Mouse (Mus musculus) spleen, postnatal 14 days (tissue): Measurements from ENCODE around the gene Dpep2nb.
A peak's percentile ranks its signal among the peaks of the same experiment; 100 is the strongest.
"Not testable (repeated sequence)": the region's sequence is repeated elsewhere in the genome, so short reads cannot be mapped to it uniquely, and the experiment has no call there.

Experiments used
- DNase-seq, 2 experiments: peaks; one replicate each; pipeline ENCODE4 v3.0.0; 2021 to 2022; ENCODE audit warnings: low spot score in 2 of 2

The Dpep2nb gene

GRCm38 (mm10) chr8:106005875-106006274 is at the start of gene Dpep2nb:
Gene Dpep2nb (minus strand): TSS chr8:106005975.
- no peak for DNase-seq

GRCm38 (mm10) chr8:106055038-106055437 is 49.3 kb upstream of the Dpep2nb start:
- no peak for DNase-seq

DNA sequence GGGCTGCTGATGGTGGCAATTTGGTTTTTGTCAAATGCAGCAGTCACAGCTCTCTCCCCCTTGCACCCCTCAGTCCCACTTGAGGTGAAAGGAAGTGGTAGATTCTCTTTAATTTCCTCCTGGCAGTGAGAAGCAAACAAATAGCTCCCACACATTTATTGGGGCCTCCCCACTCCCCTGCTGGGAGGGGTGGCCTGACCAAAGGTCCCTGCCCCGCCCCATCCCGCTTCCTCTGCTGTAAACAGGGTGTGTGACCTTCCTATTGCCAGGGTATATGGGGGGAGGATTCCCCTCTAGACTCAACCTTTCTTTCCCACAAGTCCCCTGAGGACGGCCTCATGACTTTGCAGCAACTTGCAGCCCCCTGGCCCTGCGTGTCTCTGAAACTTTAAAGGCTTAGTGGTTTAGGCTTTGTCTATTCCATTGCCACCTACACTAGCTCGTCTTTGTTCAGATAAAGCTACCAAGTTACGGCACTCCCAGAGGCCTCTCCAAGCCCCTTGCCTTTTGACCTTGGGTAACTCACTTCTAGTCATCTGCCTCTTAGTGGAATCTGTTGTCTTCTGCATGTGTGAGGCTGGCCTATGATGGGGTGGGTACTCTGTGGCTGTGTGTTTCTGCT is 48.5 kb upstream of the Dpep2nb start:
- peak; percentile 61 to 72 for DNase-seq

DNA sequence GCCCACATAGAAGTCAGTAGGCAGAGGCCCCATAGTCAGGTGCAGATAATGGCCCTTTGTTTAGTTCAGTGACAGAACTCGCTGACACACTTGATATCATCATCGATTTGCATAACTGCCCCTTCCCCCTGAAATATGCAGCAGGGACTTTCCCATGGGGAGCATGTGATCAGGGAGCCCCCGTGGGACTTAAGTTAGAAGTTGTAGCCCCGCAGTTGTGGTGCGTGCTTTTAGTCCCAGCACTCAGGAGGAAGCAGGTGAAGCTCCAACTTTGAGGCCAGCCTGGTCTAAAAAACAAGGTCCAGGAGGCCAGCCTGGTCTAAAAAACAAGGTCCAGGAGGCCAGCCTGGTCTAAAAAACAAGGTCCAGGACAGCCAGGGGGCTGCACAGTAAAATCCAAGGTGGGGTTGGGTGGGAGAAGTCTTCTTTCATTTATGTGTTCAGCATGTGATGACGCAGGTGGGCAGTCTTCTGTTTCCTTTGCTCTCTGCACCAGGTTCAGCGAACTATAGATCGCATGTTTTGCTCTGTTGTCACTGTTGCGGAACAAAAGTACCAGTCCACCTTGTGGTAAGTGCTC is 46.8 kb upstream of the Dpep2nb start:
- DNase-seq = peak; percentile 34 to 59

DNA sequence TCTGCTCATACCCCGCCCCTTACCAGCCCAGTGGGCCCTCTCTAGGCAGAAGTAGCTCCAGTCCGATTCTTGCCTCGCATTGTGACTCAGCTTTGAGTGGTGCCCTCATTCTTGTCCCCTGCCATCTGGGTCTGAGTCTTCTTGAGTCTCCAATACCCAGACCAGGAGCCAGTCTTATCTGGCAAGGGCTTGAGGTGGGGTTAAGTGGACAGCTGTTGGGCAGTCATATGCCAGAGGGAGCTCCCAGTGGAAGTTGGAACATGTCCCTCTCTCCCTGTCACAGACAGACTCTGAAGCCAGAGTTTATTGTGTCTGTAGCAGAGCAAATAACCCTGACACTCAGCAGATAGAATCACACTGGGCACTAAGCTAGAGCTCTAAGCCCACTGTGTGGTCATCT is 45.3 kb upstream of the Dpep2nb start:
- DNase-seq = no peak

- no peak for DNase-seq
Measured at GRCm38 (mm10) chr8:106049840-106050239, 44.1 kb upstream of the Dpep2nb start.

GRCm38 (mm10) chr8:106047854-106048630 is 42.3 kb upstream of the Dpep2nb start:
- no peak for DNase-seq

DNA sequence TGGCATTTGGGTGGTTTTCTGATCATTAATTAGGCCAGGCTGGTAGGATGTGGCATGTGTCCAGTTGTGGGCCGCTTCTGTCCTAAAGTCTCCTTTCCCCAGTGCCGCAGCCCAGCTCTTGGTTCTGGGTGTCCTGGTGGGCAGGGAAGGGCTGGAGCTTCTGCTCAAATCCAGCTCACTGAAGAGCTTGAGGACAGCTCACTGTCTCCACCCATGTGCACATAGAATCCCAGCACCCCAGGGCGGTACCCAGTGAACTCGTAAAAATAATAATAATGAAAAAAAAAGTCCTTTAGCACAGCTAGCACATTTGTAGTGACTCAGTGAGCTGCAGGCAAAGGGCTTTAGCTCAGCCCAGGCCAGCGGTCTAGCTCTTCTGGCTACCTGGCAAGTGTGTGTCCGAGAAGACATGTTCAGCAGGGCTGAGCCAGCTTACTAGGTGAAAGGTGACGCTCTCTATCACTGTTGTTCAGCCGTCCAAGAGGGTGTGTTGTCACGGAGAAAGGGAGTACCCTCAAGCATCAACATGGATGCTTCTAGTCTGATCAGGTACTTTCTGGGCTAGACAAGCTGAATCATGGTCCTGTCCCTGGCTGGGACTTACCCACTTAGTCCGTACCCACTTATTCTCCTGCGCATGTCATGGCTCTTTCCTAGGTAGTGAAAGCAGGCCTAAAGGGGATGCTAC is 41.2 kb upstream of the Dpep2nb start:
- DNase-seq = no peak

DNA sequence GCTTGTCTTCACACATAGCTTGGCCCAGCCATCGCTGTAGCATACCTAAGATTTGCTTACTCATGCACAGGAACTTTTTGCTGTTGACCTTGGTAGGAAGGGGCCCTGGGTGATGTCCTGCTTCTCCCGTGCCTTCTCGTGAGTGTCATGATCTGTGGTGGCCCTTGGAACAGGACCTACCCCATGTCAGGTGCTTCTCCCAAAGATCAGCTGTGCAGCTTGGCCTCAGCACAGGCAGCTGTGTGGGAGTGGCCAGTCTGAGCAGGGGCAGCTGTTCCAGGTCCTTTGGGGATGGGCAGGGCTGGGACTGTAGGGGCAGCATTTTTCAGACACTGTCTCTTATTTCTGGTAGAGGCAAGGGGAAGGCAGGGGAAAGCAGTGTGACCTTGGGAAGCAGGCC is 38.4 kb upstream of the Dpep2nb start:
- DNase-seq = no peak

DNA sequence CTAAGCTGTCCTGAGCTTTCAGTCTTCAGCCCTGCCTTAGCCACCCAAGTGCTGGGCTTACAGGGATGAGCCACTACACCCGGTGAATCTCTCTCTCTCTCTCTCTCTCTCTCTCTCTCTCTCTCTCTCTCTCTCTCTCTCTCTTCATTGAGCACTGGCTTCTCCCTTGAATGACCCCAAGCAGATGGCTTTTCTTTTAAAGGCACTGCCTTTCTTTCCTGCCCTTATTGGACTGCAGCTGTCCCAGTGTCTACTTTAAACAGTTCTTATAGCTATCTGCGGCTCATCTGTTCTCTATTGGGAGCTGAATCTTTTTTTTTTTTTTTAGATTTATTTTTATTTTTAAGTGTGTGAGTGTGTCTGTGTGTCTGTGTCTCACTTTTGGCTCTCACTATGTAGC is 37.3 kb upstream of the Dpep2nb start:
- no peak for DNase-seq

- DNase-seq = no peak
Measured at GRCm38 (mm10) chr8:106040218-106040617, 34.4 kb upstream of the Dpep2nb start.

DNA sequence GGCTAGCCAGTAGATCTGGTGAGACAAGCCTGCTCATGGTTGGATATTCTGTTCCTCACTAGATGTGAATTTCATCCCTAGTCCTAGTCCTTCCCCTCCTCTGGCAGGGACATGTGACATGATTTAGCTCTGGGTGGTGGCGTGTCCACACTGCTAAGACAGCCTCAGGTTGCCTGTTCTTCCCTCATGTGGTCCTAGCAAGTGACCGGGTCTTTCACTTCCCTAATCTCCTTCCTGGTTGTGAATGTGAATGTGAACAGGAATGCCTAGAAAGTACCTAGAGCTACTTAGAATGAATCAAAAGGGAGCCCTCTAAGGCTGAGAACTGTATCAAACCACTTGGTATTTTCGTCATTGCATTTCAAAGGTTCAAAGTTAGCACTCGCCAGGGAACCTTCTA is 33.8 kb upstream of the Dpep2nb start:
- no peak for DNase-seq

DNA sequence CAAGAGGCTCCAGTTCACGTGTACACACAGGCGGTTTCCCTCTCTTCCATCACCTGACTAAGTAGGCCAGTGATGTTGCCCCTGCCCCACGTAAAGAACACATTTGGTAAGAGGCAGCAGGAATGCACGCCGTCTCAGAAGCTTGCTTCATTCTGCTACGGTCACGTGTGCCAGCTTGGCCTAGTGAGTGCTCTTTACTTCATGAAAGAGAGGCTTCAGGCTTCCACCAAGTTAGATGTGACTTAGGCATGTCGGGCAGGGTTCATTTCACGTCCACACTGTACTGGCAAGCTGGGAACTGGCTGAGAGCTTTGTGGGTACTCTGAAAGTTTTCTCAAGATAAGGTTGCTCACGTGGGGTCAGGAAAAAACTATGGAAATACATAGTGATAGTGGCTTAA is 32.9 kb upstream of the Dpep2nb start:
- no peak for DNase-seq

GRCm38 (mm10) chr8:106022483-106022882 is 16.7 kb upstream of the Dpep2nb start:
- peak; percentile 57 to 76 for DNase-seq

DNA sequence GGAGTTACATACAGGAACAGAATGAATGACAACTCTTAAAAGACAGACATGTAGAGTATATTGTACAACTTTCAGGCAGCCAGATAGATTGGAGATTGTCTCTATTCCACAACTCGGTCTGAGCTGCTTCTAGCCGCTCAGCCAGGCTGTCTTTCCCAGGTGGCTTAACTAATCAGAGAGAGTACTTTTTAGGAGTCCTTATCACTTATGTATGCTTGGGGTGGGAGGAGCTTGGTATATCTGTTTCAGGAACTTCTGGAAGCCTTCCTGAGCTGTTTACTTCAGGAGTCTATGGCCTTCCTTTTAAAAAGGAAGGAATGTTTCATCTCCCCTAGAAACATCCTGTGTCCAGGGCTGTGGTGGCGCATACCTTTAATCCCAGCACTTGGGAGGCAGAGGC is 12.3 kb upstream of the Dpep2nb start:
- DNase-seq = no peak

GRCm38 (mm10) chr8:106017130-106017529 is 11.4 kb upstream of the Dpep2nb start:
- DNase-seq = no peak

- DNase-seq = no peak
Measured at GRCm38 (mm10) chr8:106016284-106016683, 10.5 kb upstream of the Dpep2nb start.

DNA sequence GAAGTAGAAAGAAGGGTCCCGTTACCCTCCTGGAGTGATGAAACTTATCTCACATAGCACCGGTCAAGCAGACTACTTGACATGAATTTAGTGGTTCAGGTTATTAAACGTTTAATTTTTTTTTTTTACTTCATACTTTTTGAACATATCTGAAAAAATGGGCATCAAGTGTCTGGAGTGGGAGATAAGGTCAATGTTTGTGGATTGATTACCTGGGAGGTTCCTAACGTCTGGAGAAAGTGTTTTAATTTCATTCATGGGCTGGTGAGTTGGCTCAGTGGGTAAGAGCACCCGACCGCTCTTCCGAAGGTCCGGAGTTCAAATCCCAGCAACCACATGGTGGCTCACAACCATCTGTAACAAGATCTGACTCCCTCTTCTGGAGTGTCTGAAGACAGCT is 6.4 kb upstream of the Dpep2nb start:
- DNase-seq = not testable (repeated sequence)

DNA sequence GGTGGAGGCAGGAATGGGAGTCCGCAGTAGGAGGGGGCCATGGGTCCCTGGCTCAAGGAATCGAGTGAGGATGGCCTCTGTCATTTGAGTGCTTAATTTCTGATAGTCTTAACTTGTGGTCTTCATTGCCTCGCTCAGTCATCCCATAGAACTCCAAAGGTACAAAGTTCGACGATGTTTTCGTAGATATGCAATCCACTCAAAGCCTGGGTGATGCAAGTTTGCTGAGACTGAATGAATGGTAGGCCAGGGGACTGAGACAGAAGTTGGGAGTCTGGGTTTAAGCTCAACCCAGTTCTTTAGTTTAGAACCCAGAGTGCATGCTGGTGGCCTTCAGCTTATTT is 5.8 kb upstream of the Dpep2nb start, which contains the start of gene Ddx28:
Gene Ddx28, minus strand, starts transcription at position 240 of the 344 bp plus-strand sequence.
- DNase-seq = no peak

DNA sequence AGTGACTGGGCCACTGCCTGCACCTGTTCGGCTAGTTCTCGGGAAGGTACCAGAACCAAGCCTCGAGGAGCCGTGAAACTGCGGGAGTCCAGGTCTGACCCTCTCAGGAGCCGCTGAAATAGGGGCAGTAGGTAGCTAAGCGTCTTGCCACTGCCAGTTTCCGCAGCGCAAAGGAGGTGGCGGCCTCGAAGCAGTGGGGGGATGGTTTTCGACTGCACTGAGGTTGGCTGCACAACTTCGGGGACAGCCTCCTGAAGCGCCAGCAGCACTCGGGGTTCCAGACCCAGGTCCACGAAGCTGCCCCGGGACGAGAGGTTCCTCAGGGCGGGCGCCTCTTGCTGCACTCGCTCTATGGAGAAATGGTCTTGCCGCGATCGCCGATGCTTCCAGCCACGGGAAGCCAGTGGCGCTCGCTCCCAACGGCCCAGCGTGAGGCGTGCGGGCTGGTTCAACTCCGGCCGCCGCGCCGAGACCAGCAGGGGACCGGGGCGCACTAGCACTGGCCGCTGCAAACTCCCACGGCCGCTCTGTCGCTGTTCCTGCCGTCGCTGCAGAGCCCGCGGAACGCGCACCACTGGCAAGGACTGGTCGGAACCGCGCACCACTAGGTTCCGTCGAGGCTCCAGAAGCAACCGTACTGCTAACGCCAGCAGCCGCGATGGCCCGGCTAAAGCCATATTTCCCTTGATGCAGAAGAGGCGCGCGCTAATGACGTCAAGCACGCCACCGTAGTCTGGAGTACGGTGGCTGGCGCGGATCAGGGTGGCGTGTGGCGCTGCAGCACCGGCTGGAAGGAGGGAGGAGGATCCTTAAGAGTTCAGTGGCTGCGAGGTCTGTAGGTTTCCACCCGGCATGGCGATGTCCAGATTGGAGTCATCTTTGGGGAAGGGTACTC is 5.2 kb upstream of the Dpep2nb start:
- peak; percentile 77 to 87 for DNase-seq

GRCm38 (mm10) chr8:106007891-106008290 is 2.1 kb upstream of the Dpep2nb start:
- DNase-seq = not testable (repeated sequence)
